Mouse (Mus musculus): Measurements from ENCODE around the gene Fndc3b. TPM values are rescaled to one million over a fixed set of nuclear protein-coding genes. Genes with fewer than 3 reads are reported as not detected.
"Not testable (repeated sequence)": the region's sequence is repeated elsewhere in the genome, so short reads cannot be mapped to it uniquely, and the experiment has no call there.

The Fndc3b gene
- polyA plus RNA-seq, 1 experiment = 14.2 TPM

- Histone ChIP-seq H3K27me3 (replicated peaks; ENCODE audit: control insufficient read depth, insufficient read depth, low read length) (no peaks in the 10 kb centered on the region), H3K27ac (ENCODE audit: insufficient read depth, low read depth, low read length) (no peak overlapping the region), H3K4me3 (ENCODE audit: insufficient read depth, low read depth, low read length) (no peak overlapping the region), H3K4me1 (ENCODE audit: control insufficient read depth, insufficient read depth, low read length) (no peaks in the 10 kb centered on the region), H3K36me3 (ENCODE audit: control insufficient read depth, insufficient read depth, low read length) (no peaks in the 10 kb centered on the region)
- no peak for DNase-seq
- TF ChIP-seq POLR2A (IDR thresholded peaks at IDR 0.05; ENCODE audit: low read depth, low read length) (no peak), CTCF (conservative IDR thresholded peaks at IDR 0.05; ENCODE audit: insufficient read depth, insufficient read length, low read depth, low read length) (no peak)
- WGBS = 89% methylated on average over 10 of the region's 10 CpGs
Observed at GRCm38 (mm10) chr3:27483762-27484161, 227.3 kb downstream of the Fndc3b start.

- no peak for TF ChIP-seq POLR2A (IDR thresholded peaks at IDR 0.05; ENCODE audit: low read depth, low read length)
- TF ChIP-seq CTCF (conservative IDR thresholded peaks at IDR 0.05; ENCODE audit: insufficient read depth, insufficient read length, low read depth, low read length) = no peak
- no peak for DNase-seq
- Histone ChIP-seq H3K36me3 (ENCODE audit: control insufficient read depth, insufficient read depth, low read length) (no peaks in the 10 kb centered on the region), H3K27ac (ENCODE audit: insufficient read depth, low read depth, low read length) (no peak overlapping the region), H3K27me3 (replicated peaks; ENCODE audit: control insufficient read depth, insufficient read depth, low read length) (no peaks in the 10 kb centered on the region), H3K4me1 (ENCODE audit: control insufficient read depth, insufficient read depth, low read length) (no peaks in the 10 kb centered on the region), H3K4me3 (ENCODE audit: insufficient read depth, low read depth, low read length) (no peak overlapping the region)
- 74% methylated on average over 3 of the region's 3 CpGs for WGBS
Observed at GRCm38 (mm10) chr3:27483321-27483720, 227.8 kb downstream of the Fndc3b start.

- H3K36me3 ChIP-seq (ENCODE audit: control insufficient read depth, insufficient read depth, low read length) = no peaks in the 10 kb centered on the region
- H3K4me1 ChIP-seq (ENCODE audit: control insufficient read depth, insufficient read depth, low read length) = no peaks in the 10 kb centered on the region
- WGBS = 93% methylated on average over 5 of the region's 5 CpGs
- TF ChIP-seq POLR2A (IDR thresholded peaks at IDR 0.05; ENCODE audit: low read depth, low read length) (no peak), CTCF (conservative IDR thresholded peaks at IDR 0.05; ENCODE audit: insufficient read depth, insufficient read length, low read depth, low read length) (no peak)
- H3K27ac ChIP-seq (ENCODE audit: insufficient read depth, low read depth, low read length) = no peak overlapping the region
- H3K27me3 ChIP-seq (replicated peaks; ENCODE audit: control insufficient read depth, insufficient read depth, low read length) = no peaks in the 10 kb centered on the region
- DNase-seq = no peak
- H3K4me3 ChIP-seq (ENCODE audit: insufficient read depth, low read depth, low read length) = no peak overlapping the region
Observed at GRCm38 (mm10) chr3:27481738-27482137, 229.4 kb downstream of the Fndc3b start.

DNA sequence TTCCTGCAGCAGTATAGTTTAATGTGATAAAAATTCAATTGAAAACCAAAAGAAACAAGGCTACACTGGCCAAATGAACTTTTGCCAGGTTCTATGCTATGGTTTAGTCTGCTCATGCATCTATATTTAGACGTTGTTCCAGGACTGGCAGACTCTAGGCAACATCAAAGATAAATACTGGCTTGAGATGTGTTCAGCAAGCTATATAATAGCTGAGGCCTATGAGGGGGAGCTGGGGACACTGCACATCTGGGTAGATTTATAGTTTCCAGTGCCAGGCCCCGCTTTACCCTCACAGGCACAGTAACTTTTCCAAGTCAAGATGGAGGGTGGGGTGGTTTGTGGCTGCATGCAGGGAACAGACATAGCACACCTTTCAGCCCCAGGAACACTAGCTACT lies 231.7 kb downstream of the Fndc3b start:
- no peak overlapping the region for H3K27ac ChIP-seq (ENCODE audit: insufficient read depth, low read depth, low read length)
- DNase-seq = no peak
- TF ChIP-seq CTCF (conservative IDR thresholded peaks at IDR 0.05; ENCODE audit: insufficient read depth, insufficient read length, low read depth, low read length) = no peak
- TF ChIP-seq POLR2A (IDR thresholded peaks at IDR 0.05; ENCODE audit: low read depth, low read length) = no peak
- H3K27me3 ChIP-seq (replicated peaks; ENCODE audit: control insufficient read depth, insufficient read depth, low read length) = no peaks in the 10 kb centered on the region
- H3K4me1 ChIP-seq (ENCODE audit: control insufficient read depth, insufficient read depth, low read length) = peaks cover 3% of the 10 kb centered on the region; the same call in 1 of the 2 replicates
- H3K4me3 ChIP-seq (ENCODE audit: insufficient read depth, low read depth, low read length) = no peak overlapping the region
- 69% methylated on average over 2 of the region's 2 CpGs for whole genome bisulfite sequencing
- H3K36me3 ChIP-seq (ENCODE audit: control insufficient read depth, insufficient read depth, low read length) = no peaks in the 10 kb centered on the region

DNA sequence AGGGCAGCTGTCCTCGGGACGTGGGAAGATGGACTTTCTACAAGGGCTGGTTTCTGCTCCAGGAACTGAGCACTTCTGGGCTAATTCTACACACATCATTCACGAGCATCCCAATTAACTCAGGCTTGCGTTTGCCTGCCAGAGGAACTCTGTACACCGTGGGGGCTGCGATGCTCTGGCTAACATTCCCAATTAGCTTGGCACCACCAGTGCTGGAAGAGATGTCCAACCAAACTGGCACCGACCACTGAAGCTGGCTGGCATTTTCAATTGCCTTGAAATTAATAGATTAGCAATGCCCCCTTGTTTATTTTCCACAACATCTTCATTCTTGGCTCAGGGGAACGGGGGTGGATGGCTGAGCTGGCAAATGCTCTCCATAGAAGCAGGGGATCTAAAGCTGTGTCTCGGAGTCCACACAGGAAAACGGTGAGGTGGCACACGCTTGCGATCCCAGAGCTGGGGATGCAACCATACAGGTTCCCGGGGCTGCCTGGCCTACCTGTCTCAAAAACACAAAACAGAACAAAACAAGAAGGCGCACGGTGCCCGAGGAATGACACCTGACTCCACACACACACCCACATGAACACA lies 232.4 kb downstream of the Fndc3b start:
- Histone ChIP-seq H3K27me3 (replicated peaks; ENCODE audit: control insufficient read depth, insufficient read depth, low read length) (no peaks in the 10 kb centered on the region), H3K36me3 (ENCODE audit: control insufficient read depth, insufficient read depth, low read length) (no peaks in the 10 kb centered on the region), H3K4me3 (ENCODE audit: insufficient read depth, low read depth, low read length) (no peak overlapping the region), H3K27ac (ENCODE audit: insufficient read depth, low read depth, low read length) (no peak overlapping the region), H3K4me1 (ENCODE audit: control insufficient read depth, insufficient read depth, low read length) (peaks cover 8% of the 10 kb centered on the region)
- WGBS = 90% methylated on average over 16 of the region's 16 CpGs
- no peak for DNase-seq
- TF ChIP-seq POLR2A (IDR thresholded peaks at IDR 0.05; ENCODE audit: low read depth, low read length) (no peak), CTCF (conservative IDR thresholded peaks at IDR 0.05; ENCODE audit: insufficient read depth, insufficient read length, low read depth, low read length) (no peak)

GRCm38 (mm10) chr3:27477749-27478148 lies 233.4 kb downstream of the Fndc3b start:
- not testable (repeated sequence) for H3K4me3 ChIP-seq (ENCODE audit: insufficient read depth, low read depth, low read length); H3K27me3 ChIP-seq (replicated peaks; ENCODE audit: control insufficient read depth, insufficient read depth, low read length); H3K27ac ChIP-seq (ENCODE audit: insufficient read depth, low read depth, low read length); H3K36me3 ChIP-seq (ENCODE audit: control insufficient read depth, insufficient read depth, low read length); H3K4me1 ChIP-seq (ENCODE audit: control insufficient read depth, insufficient read depth, low read length)
- peak; percentile 29 for DNase-seq
- WGBS = 89% methylated on average over 3 of the region's 3 CpGs

DNA sequence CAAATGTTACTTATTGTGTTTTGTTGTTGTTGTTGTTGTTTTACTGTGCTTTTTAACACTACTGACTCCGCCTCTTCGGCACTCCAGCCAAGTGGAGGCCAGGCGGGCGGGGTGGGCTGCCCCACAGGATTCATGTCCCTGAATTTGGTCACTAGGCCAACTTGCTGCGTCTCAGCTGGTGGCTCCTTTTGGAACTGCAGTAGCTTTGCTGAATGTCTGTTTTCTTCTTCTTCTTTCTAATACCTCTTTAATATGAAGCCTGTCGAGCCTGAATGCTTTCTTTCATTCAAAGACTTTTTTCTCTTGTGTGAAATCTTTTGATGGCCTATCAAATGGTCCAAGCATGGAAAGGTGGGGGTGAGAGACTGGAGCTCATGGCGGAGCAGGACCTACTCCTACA lies 235.2 kb downstream of the Fndc3b start:
- Histone ChIP-seq H3K27me3 (replicated peaks; ENCODE audit: control insufficient read depth, insufficient read depth, low read length) (no peaks in the 10 kb centered on the region), H3K36me3 (ENCODE audit: control insufficient read depth, insufficient read depth, low read length) (no peaks in the 10 kb centered on the region), H3K27ac (ENCODE audit: insufficient read depth, low read depth, low read length) (no peak overlapping the region), H3K4me3 (ENCODE audit: insufficient read depth, low read depth, low read length) (no peak overlapping the region), H3K4me1 (ENCODE audit: control insufficient read depth, insufficient read depth, low read length) (peaks cover 9% of the 10 kb centered on the region)
- DNase-seq = no peak
- 83% methylated on average over 7 of the region's 7 CpGs for WGBS
- TF ChIP-seq POLR2A (IDR thresholded peaks at IDR 0.05; ENCODE audit: low read depth, low read length) (no peak), CTCF (conservative IDR thresholded peaks at IDR 0.05; ENCODE audit: insufficient read depth, insufficient read length, low read depth, low read length) (no peak)

All from kidney, adult 2 months (tissue).